Mouse (Mus musculus): ENCODE data around the gene Myo1h. TPM values are rescaled to one million over a fixed set of nuclear protein-coding genes. Genes with fewer than 3 reads are reported as not detected.

The Myo1h gene
- polyA plus RNA-seq, 1 experiment from 2014 or later: 0.74 TPM

- WGBS: 79% methylated on average over 9 of the region's 9 CpGs
- H3K27ac ChIP-seq (replicated peaks; ENCODE audit: low read depth, low read length): no peak overlapping the region
- ATAC-seq (ENCODE audit: low FRiP score, low TSS enrichment) (no peak), DNase-seq (peak; percentile 56)
- no peaks in the 10 kb centered on the region for H3K9me3 ChIP-seq (ENCODE audit: control insufficient read depth, low read length)
- no peak overlapping the region for H3K9ac ChIP-seq (replicated peaks; ENCODE audit: low read length)
- H3K27me3 ChIP-seq (ENCODE audit: control insufficient read depth, insufficient read depth, low read length): no peaks in the 10 kb centered on the region
- H3K36me3 ChIP-seq (ENCODE audit: control insufficient read depth, insufficient read depth, low read length): peaks cover 38% of the 10 kb centered on the region
- H3K4me3 ChIP-seq (replicated peaks; ENCODE audit: low read depth, low read length): no peak overlapping the region
- no peak overlapping the region for H3K4me2 ChIP-seq (ENCODE audit: low read length)
- H3K4me1 ChIP-seq (ENCODE audit: control insufficient read depth, insufficient read depth, low read length): peaks cover 15% of the 10 kb centered on the region
These were observed 94.4 kb downstream of the Myo1h start for GRCm38 (mm10) chr5:114383184-114383904.

GRCm38 (mm10) chr5:114384448-114384847 lies 95.5 kb downstream of the Myo1h start:
- 96% methylated on average over 8 of the region's 8 CpGs for WGBS
- Histone ChIP-seq H3K36me3 (ENCODE audit: control insufficient read depth, insufficient read depth, low read length) (peaks cover 49% of the 10 kb centered on the region), H3K27me3 (ENCODE audit: control insufficient read depth, insufficient read depth, low read length) (no peaks in the 10 kb centered on the region), H3K9me3 (ENCODE audit: control insufficient read depth, low read length) (no peaks in the 10 kb centered on the region), H3K4me1 (ENCODE audit: control insufficient read depth, insufficient read depth, low read length) (peaks cover 11% of the 10 kb centered on the region), H3K4me2 (ENCODE audit: low read length) (no peak overlapping the region), H3K27ac (replicated peaks; ENCODE audit: low read depth, low read length) (no peak overlapping the region), H3K4me3 (replicated peaks; ENCODE audit: low read depth, low read length) (no peak overlapping the region), H3K9ac (replicated peaks; ENCODE audit: low read length) (no peak overlapping the region)
- DNase-seq (no peak), ATAC-seq (ENCODE audit: low FRiP score, low TSS enrichment) (no peak)

- Histone ChIP-seq H3K27ac (replicated peaks; ENCODE audit: low read depth, low read length) (no peak overlapping the region), H3K4me2 (ENCODE audit: low read length) (no peak overlapping the region), H3K27me3 (ENCODE audit: control insufficient read depth, insufficient read depth, low read length) (no peaks in the 10 kb centered on the region), H3K36me3 (ENCODE audit: control insufficient read depth, insufficient read depth, low read length) (peaks cover 95% of the 10 kb centered on the region), H3K4me3 (replicated peaks; ENCODE audit: low read depth, low read length) (no peak overlapping the region), H3K9ac (replicated peaks; ENCODE audit: low read length) (no peak overlapping the region), H3K9me3 (ENCODE audit: control insufficient read depth, low read length) (no peaks in the 10 kb centered on the region), H3K4me1 (ENCODE audit: control insufficient read depth, insufficient read depth, low read length) (no peaks in the 10 kb centered on the region)
- 88% methylated on average over 9 of the region's 9 CpGs for WGBS
- ATAC-seq (ENCODE audit: low FRiP score, low TSS enrichment) (no peak), DNase-seq (no peak)
These were observed 104.2 kb downstream of the Myo1h start for GRCm38 (mm10) chr5:114393169-114393568.

GRCm38 (mm10) chr5:114406592-114406991 lies 117.6 kb downstream of the Myo1h start:
- no peak overlapping the region for H3K4me3 ChIP-seq (replicated peaks; ENCODE audit: low read depth, low read length)
- no peak overlapping the region for H3K9ac ChIP-seq (replicated peaks; ENCODE audit: low read length)
- WGBS: 93% methylated on average over 14 of the region's 14 CpGs
- H3K36me3 ChIP-seq (ENCODE audit: control insufficient read depth, insufficient read depth, low read length): peaks cover 100% of the 10 kb centered on the region
- no peaks in the 10 kb centered on the region for H3K4me1 ChIP-seq (ENCODE audit: control insufficient read depth, insufficient read depth, low read length)
- H3K9me3 ChIP-seq (ENCODE audit: control insufficient read depth, low read length): no peaks in the 10 kb centered on the region
- DNase-seq (no peak), ATAC-seq (ENCODE audit: low FRiP score, low TSS enrichment) (no peak)
- H3K4me2 ChIP-seq (ENCODE audit: low read length): no peak overlapping the region
- no peaks in the 10 kb centered on the region for H3K27me3 ChIP-seq (ENCODE audit: control insufficient read depth, insufficient read depth, low read length)
- no peak overlapping the region for H3K27ac ChIP-seq (replicated peaks; ENCODE audit: low read depth, low read length)

GRCm38 (mm10) chr5:114407269-114407668 lies 118.3 kb downstream of the Myo1h start:
- Histone ChIP-seq H3K27ac (replicated peaks; ENCODE audit: low read depth, low read length) (no peak overlapping the region), H3K36me3 (ENCODE audit: control insufficient read depth, insufficient read depth, low read length) (peaks cover 100% of the 10 kb centered on the region), H3K4me2 (ENCODE audit: low read length) (no peak overlapping the region), H3K27me3 (ENCODE audit: control insufficient read depth, insufficient read depth, low read length) (no peaks in the 10 kb centered on the region), H3K9me3 (ENCODE audit: control insufficient read depth, low read length) (no peaks in the 10 kb centered on the region), H3K9ac (replicated peaks; ENCODE audit: low read length) (no peak overlapping the region), H3K4me3 (replicated peaks; ENCODE audit: low read depth, low read length) (no peak overlapping the region), H3K4me1 (ENCODE audit: control insufficient read depth, insufficient read depth, low read length) (no peaks in the 10 kb centered on the region)
- DNase-seq (no peak), ATAC-seq (ENCODE audit: low FRiP score, low TSS enrichment) (no peak)
- 87% methylated on average over 10 of the region's 10 CpGs for WGBS

- Histone ChIP-seq H3K27ac (replicated peaks; ENCODE audit: low read depth, low read length) (no peak overlapping the region), H3K4me2 (ENCODE audit: low read length) (no peak overlapping the region), H3K27me3 (ENCODE audit: control insufficient read depth, insufficient read depth, low read length) (no peaks in the 10 kb centered on the region), H3K4me3 (replicated peaks; ENCODE audit: low read depth, low read length) (no peak overlapping the region), H3K9ac (replicated peaks; ENCODE audit: low read length) (no peak overlapping the region), H3K36me3 (ENCODE audit: control insufficient read depth, insufficient read depth, low read length) (peaks cover 100% of the 10 kb centered on the region), H3K9me3 (ENCODE audit: control insufficient read depth, low read length) (no peaks in the 10 kb centered on the region), H3K4me1 (ENCODE audit: control insufficient read depth, insufficient read depth, low read length) (no peaks in the 10 kb centered on the region)
- WGBS: 92% methylated on average over 9 of the region's 9 CpGs
- ATAC-seq (ENCODE audit: low FRiP score, low TSS enrichment) (no peak), DNase-seq (no peak)
These were observed 118.8 kb downstream of the Myo1h start for GRCm38 (mm10) chr5:114407810-114408209.

GRCm38 (mm10) chr5:114408846-114409245 lies 119.9 kb downstream of the Myo1h start:
- H3K36me3 ChIP-seq (ENCODE audit: control insufficient read depth, insufficient read depth, low read length): peaks cover 100% of the 10 kb centered on the region
- no peak overlapping the region for H3K27ac ChIP-seq (replicated peaks; ENCODE audit: low read depth, low read length)
- H3K27me3 ChIP-seq (ENCODE audit: control insufficient read depth, insufficient read depth, low read length): no peaks in the 10 kb centered on the region
- H3K4me2 ChIP-seq (ENCODE audit: low read length): no peak overlapping the region
- no peaks in the 10 kb centered on the region for H3K4me1 ChIP-seq (ENCODE audit: control insufficient read depth, insufficient read depth, low read length)
- DNase-seq (no peak), ATAC-seq (ENCODE audit: low FRiP score, low TSS enrichment) (no peak)
- H3K9me3 ChIP-seq (ENCODE audit: control insufficient read depth, low read length): no peaks in the 10 kb centered on the region
- H3K9ac ChIP-seq (replicated peaks; ENCODE audit: low read length): no peak overlapping the region
- no peak overlapping the region for H3K4me3 ChIP-seq (replicated peaks; ENCODE audit: low read depth, low read length)
- 94% methylated on average over 11 of the region's 11 CpGs for WGBS

GRCm38 (mm10) chr5:114410429-114410828 lies 121.5 kb downstream of the Myo1h start:
- Histone ChIP-seq H3K4me1 (ENCODE audit: control insufficient read depth, insufficient read depth, low read length) (no peaks in the 10 kb centered on the region), H3K9ac (replicated peaks; ENCODE audit: low read length) (no peak overlapping the region), H3K36me3 (ENCODE audit: control insufficient read depth, insufficient read depth, low read length) (peaks cover 100% of the 10 kb centered on the region), H3K4me3 (replicated peaks; ENCODE audit: low read depth, low read length) (no peak overlapping the region), H3K9me3 (ENCODE audit: control insufficient read depth, low read length) (no peaks in the 10 kb centered on the region), H3K27me3 (ENCODE audit: control insufficient read depth, insufficient read depth, low read length) (no peaks in the 10 kb centered on the region), H3K27ac (replicated peaks; ENCODE audit: low read depth, low read length) (no peak overlapping the region), H3K4me2 (ENCODE audit: low read length) (no peak overlapping the region)
- no peak for DNase-seq
- WGBS: 90% methylated on average over 13 of the region's 13 CpGs
- no peak for ATAC-seq (ENCODE audit: low FRiP score, low TSS enrichment)

- peaks cover 99% of the 10 kb centered on the region for H3K36me3 ChIP-seq (ENCODE audit: control insufficient read depth, insufficient read depth, low read length)
- no peak for ATAC-seq (ENCODE audit: low FRiP score, low TSS enrichment)
These were observed 123.5 kb downstream of the Myo1h start for GRCm38 (mm10) chr5:114412361-114412998.

More at GRCm38 (mm10) chr5:114412361-114412998, 123.5 kb downstream of the Myo1h start:
- Histone ChIP-seq H3K9me3 (ENCODE audit: control insufficient read depth, low read length) (no peaks in the 10 kb centered on the region), H3K27ac (replicated peaks; ENCODE audit: low read depth, low read length) (no peak overlapping the region), H3K27me3 (ENCODE audit: control insufficient read depth, insufficient read depth, low read length) (no peaks in the 10 kb centered on the region), H3K4me3 (replicated peaks; ENCODE audit: low read depth, low read length) (no peak overlapping the region), H3K9ac (replicated peaks; ENCODE audit: low read length) (no peak overlapping the region), H3K4me1 (ENCODE audit: control insufficient read depth, insufficient read depth, low read length) (no peaks in the 10 kb centered on the region), H3K4me2 (ENCODE audit: low read length) (no peak overlapping the region)
- WGBS: 91% methylated on average over 23 of the region's 23 CpGs
- DNase-seq: no peak
